Mouse (Mus musculus) embryo, embryonic 10 days (tissue): ENCODE results near the gene Nsd2.
A peak's percentile ranks its signal among the peaks of the same experiment; 100 is the strongest.
"Not testable (repeated sequence)": the region's sequence is repeated elsewhere in the genome, so short reads cannot be mapped to it uniquely, and the experiment has no call there.

ENCODE experiments used
- DNase-seq: peaks from one replicate; pipeline ENCODE4 v3.0.0-alpha.2; 2015; ENCODE audit warnings: low spot score

The Nsd2 gene

DNA sequence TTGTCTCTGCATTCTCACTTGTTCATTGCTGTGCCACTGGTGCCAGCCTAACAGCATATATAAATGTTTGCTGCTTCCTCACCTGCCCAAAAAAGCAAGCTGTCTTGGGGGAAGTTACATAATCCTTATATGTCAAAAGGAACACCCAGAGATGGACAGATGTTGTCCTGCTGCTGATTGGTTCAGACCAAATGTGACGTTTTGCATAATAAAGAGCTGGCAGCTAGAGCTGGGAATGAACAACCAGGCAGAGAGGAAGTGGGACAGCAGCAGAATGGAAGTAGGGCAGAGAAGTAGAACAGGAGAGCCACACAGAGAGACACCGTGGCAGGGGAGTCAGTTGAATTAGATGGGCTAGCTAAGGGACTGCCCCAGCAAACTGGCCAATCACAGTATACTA lies 111.9 kb downstream of the Nsd2 start:
- DNase-seq, result no peak

DNA sequence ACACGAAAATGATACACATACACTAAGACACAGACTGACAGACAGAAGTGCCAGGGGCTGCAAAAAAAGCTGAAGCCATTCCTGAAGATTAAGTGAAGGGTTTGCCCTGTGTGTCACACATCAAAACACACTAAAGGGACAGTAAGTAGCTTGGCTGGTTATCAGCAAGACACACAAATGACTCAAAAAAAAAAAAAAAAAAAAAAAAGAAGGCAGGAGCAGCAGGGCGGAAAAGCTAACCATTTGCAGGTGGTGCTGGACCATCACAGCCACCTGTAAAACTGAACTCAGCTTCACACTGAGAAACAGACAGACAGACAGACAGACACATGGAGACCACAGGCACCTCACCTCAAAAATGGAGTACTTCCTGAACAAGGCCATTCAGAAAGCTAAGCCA lies 113.6 kb downstream of the Nsd2 start:
- no peak for DNase-seq

GRCm38 (mm10) chr5:33934877-33935276 lies 114.4 kb downstream of the Nsd2 start:
- no peak for DNase-seq

GRCm38 (mm10) chr5:33935700-33936111 lies 115.2 kb downstream of the Nsd2 start:
- peak; percentile 74 for DNase-seq

DNA sequence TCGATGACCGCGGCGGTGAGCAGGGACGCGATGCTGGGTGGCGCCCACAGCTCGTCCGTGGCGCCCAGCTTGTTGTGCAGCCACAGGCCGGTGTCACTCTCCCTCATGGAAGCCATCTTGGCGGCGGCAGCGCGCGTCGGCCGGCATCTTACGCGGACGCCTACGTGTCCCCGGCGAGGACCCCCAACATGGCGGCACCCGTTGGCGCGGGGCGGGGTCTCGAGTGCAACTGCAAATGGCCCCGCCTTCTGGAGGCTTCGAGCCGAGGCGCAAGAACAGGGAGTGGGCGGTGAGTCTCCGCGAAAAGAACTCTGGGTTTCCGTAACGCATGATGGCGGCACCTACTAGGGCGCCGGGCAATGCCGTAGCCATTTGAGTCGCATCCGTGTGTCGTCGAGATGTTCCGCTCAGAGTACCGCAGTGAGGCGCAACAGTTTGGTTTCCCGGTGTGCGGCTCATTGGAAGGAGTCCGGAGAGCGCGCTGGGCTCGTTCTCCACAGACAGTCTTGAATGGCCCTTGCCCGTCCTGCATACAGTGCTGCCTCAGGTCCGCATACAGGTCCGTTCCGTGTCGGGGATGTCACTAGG lies 115.7 kb downstream of the Nsd2 start, which contains the start of gene Nelfa:
Gene Nelfa (minus strand): TSS at position 294 of the 588 bp plus-strand sequence.
- DNase-seq, result peak; percentile 99

DNA sequence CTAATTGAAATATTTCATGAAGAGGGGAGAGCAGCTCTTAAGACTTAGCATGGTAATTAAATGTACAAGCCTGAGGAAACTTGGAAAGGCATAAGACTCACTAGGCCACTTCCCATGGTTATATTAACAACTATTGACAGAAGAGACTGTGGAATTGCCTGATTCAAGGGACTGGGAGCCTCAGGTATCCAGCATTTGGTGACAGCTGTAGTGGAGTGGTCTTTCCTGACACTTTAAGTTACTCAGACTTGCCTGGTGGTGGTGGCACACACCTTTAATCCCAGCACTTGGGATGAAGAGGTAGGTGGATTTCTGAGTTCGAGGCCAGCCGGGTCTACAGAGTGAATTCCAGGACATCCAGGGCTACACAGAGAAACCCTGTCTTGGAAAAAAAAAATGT lies 116.7 kb downstream of the Nsd2 start:
- DNase-seq, result no peak

GRCm38 (mm10) chr5:33938448-33938847 lies 117.9 kb downstream of the Nsd2 start:
- DNase-seq, result no peak

GRCm38 (mm10) chr5:33947035-33947434 lies 126.5 kb downstream of the Nsd2 start:
- DNase-seq, result not testable (repeated sequence)
